Mouse (Mus musculus) liver, adult 2 months (tissue): ENCODE results near the gene Nusap1. TPM values are rescaled to one million over a fixed set of nuclear protein-coding genes. Genes with fewer than 3 reads are reported as not detected.
"Not testable (repeated sequence)": the region's sequence is repeated elsewhere in the genome, so short reads cannot be mapped to it uniquely, and the experiment has no call there.

Experiments
- DNase-seq: peaks from one replicate; pipeline ENCODE4 v3.0.0-alpha.2; 2011; ENCODE audit warnings: low read depth, low spot score; ENCODE audit errors: extremely low read depth
- H3K27ac ChIP-seq: fragments of 200-500 bp; replicated peaks from 2 replicates; pipeline ENCODE4 v1.5.1; 2012; ENCODE audit warnings: low read depth, mild to moderate bottlenecking, control low read depth, inconsistent platforms, low read length; ENCODE audit not compliant: insufficient read depth
- H3K27me3 ChIP-seq: fragments of 200-500 bp; 2 replicates; pipeline ENCODE4 v1.6.1; 2012; ENCODE audit warnings: mild to moderate bottlenecking, moderate library complexity, low read length, inconsistent platforms; ENCODE audit not compliant: control insufficient read depth, insufficient read depth
- H3K36me3 ChIP-seq: fragments of 200-500 bp; 2 replicates; pipeline ENCODE4 v1.6.1; 2012; ENCODE audit warnings: low read length, inconsistent platforms; ENCODE audit not compliant: control insufficient read depth, insufficient read depth
- H3K4me1 ChIP-seq: fragments of 200-500 bp; 2 replicates; pipeline ENCODE4 v1.6.1; 2011; ENCODE audit warnings: low read length; ENCODE audit not compliant: control insufficient read depth, insufficient read depth
- H3K4me3 ChIP-seq: fragments of 200-500 bp; 2 replicates; pipeline ENCODE4 v1.5.1; 2011; ENCODE audit warnings: low read depth, mild to moderate bottlenecking, control low read depth, low read length, moderate library complexity; ENCODE audit not compliant: insufficient read depth
- H3K79me2 ChIP-seq: fragments of 200-500 bp; 2 replicates; pipeline ENCODE4 v1.6.1; 2012; ENCODE audit warnings: inconsistent platforms, mild to moderate bottlenecking, low read length, moderate library complexity; ENCODE audit not compliant: control insufficient read depth, insufficient read depth
- H3K9ac ChIP-seq: fragments of 200-500 bp; 2 replicates; pipeline ENCODE4 v1.6.1; 2012; ENCODE audit warnings: low read depth, mild to moderate bottlenecking, control low read depth, inconsistent platforms, low read length
- CTCF ChIP-seq: fragments of 200-500 bp; IDR thresholded peaks from 2 replicates; pipeline ENCODE4 v1.5.1; 2011; ENCODE audit warnings: low read depth, low read length, control low read depth
- POLR2A ChIP-seq: fragments of 200-500 bp; IDR thresholded peaks from 2 replicates; pipeline ENCODE4 v1.6.1; 2011; ENCODE audit warnings: low read length, control low read depth; ENCODE audit not compliant: insufficient read depth; ENCODE audit errors: extremely low read depth
- WGBS: fragments of 180-500 bp; shearing (Covaris S2); methylation state at CpG from one replicate; pipeline ENCODE4 v1.1.7; 2018; 5-methylcytosine and 5-hydroxymethylcytosine counted together
- polyA plus RNA-seq: library from polyadenylated mRNA; depleted of rRNA; stranded (reverse); fragments of >200 nt; gene quantifications from 2 replicates; pipeline ENCODE4 v1.2.3, GENCODE M21; 2012
- total RNA-seq: library from RNA; depleted of rRNA; stranded (reverse); fragments of >200 nt; gene quantifications from 2 replicates; pipeline ENCODE4 v1.2.3, GENCODE M21; 2014

The Nusap1 gene
- total and polyA plus RNA-seq, 2 experiments: 0.07 to 0.46 TPM

- peaks cover 7% of the 10 kb centered on the region; the same call in 1 of the 2 replicates for H3K79me2 ChIP-seq
- DNase-seq: no peak
- WGBS: 83% methylated on average over 3 of the region's 3 CpGs
- H3K4me1 ChIP-seq: peaks cover 10% of the 10 kb centered on the region
- peaks cover 20% of the 10 kb centered on the region; the same call in 1 of the 2 replicates for H3K36me3 ChIP-seq
- H3K27me3 ChIP-seq: no peaks in the 10 kb centered on the region
- no peak overlapping the region for H3K27ac ChIP-seq
- no peak overlapping the region for H3K4me3 ChIP-seq
- no peak overlapping the region for H3K9ac ChIP-seq
- TF ChIP-seq CTCF (no peak), POLR2A (no peak)
Measured at GRCm38 (mm10) chr2:119591247-119591646, 26.9 kb upstream of the Nusap1 start.

DNA sequence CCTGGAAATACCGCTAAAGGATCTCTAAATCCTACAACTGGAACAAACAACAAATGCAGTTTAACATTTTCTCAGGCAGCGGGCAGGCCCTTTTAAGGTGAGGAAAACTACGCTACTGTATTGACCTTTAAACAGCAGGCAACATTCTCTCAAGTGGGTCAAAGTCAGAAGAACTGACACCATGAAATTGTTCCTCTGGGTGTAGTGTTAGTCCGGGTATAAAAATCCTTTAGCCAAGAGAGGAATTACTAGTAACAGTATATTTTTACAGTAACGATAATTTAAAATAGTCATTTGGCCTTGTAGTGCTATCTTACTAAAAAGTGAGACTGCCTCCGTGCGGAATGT is 24.4 kb upstream of the Nusap1 start:
- 2% methylated on average over 7 of the region's 7 CpGs for WGBS
- peaks cover 8% of the 10 kb centered on the region for H3K4me1 ChIP-seq
- no peak for DNase-seq
- H3K4me3 ChIP-seq: peak overlapping the region; percentile 29
- H3K9ac ChIP-seq: peak overlapping the region; percentile 24; the same call in 1 of the 2 replicates
- no peak for TF ChIP-seq POLR2A
- no peak for TF ChIP-seq CTCF
- H3K27me3 ChIP-seq: no peaks in the 10 kb centered on the region
- H3K79me2 ChIP-seq: peaks cover 11% of the 10 kb centered on the region; the same call in 1 of the 2 replicates
- peak overlapping the region; percentile 69 for H3K27ac ChIP-seq
- H3K36me3 ChIP-seq: peaks cover 28% of the 10 kb centered on the region

GRCm38 (mm10) chr2:119594113-119594981 is 23.8 kb upstream of the Nusap1 start:
- WGBS: under 1% methylated on average over 61 of the region's 61 CpGs
- H3K4me3 ChIP-seq: peak overlapping the region; percentile 92
- no peak for TF ChIP-seq CTCF
- peak; percentile 86; the same call in 1 of the 2 replicates for TF ChIP-seq POLR2A

DNA sequence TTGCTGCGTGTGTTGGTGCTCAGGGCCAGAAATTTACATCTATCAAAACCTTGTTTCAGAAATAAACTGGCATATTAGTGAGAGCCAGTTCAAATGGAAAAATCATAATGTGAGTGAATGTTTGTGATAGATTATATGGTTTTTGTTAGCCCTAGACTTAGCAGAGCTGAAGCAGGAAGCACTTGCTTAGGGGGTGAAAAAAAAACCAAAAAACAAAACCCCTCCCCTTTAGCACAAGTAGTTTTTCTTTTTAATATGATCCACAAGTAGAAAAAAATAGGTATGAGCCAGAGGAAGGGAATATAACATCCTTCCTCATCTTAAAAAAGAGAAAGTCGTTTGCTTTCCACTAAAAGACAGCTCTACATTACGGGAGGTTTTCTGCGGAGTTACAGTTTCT is 22.8 kb upstream of the Nusap1 start:
- Histone ChIP-seq H3K4me1 (peaks cover 10% of the 10 kb centered on the region), H3K9ac (peak overlapping the region; percentile 37; the same call in 1 of the 2 replicates), H3K79me2 (peaks cover 11% of the 10 kb centered on the region; the same call in 1 of the 2 replicates), H3K36me3 (peaks cover 37% of the 10 kb centered on the region), H3K27ac (no peak overlapping the region), H3K4me3 (peak overlapping the region; percentile 60), H3K27me3 (no peaks in the 10 kb centered on the region)
- 20% methylated on average over 4 of the region's 4 CpGs for WGBS
- no peak for DNase-seq
- TF ChIP-seq CTCF (no peak), POLR2A (no peak)

More at GRCm38 (mm10) chr2:119594113-119594981, 23.8 kb upstream of the Nusap1 start:
- Histone ChIP-seq H3K79me2 (peaks cover 11% of the 10 kb centered on the region; the same call in 1 of the 2 replicates), H3K27ac (peak overlapping the region; percentile 94), H3K4me1 (peaks cover 8% of the 10 kb centered on the region), H3K27me3 (no peaks in the 10 kb centered on the region), H3K9ac (peak overlapping the region; percentile 97), H3K36me3 (peaks cover 33% of the 10 kb centered on the region)
- DNase-seq: peak; percentile 94

GRCm38 (mm10) chr2:119596781-119597330 is 21.2 kb upstream of the Nusap1 start:
- Histone ChIP-seq H3K27ac (no peak overlapping the region), H3K4me3 (no peak overlapping the region), H3K36me3 (peaks cover 36% of the 10 kb centered on the region), H3K27me3 (no peaks in the 10 kb centered on the region), H3K79me2 (peaks cover 11% of the 10 kb centered on the region; the same call in 1 of the 2 replicates), H3K4me1 (peaks cover 17% of the 10 kb centered on the region), H3K9ac (no peak overlapping the region)
- TF ChIP-seq POLR2A: no peak
- TF ChIP-seq CTCF: no peak
- DNase-seq: no peak
- 81% methylated on average over 8 of the region's 8 CpGs for WGBS

- no peak for DNase-seq
- no peaks in the 10 kb centered on the region for H3K27me3 ChIP-seq
- no peak for TF ChIP-seq POLR2A
- no peak for TF ChIP-seq CTCF
- peaks cover 11% of the 10 kb centered on the region for H3K4me1 ChIP-seq
- H3K9ac ChIP-seq: no peak overlapping the region
- no peak overlapping the region for H3K27ac ChIP-seq
- WGBS: 95% methylated on average over 4 of the region's 4 CpGs
- no peak overlapping the region for H3K4me3 ChIP-seq
- H3K79me2 ChIP-seq: peaks cover 4% of the 10 kb centered on the region; the same call in 1 of the 2 replicates
- H3K36me3 ChIP-seq: peaks cover 57% of the 10 kb centered on the region
Measured at GRCm38 (mm10) chr2:119601027-119601426, 17.1 kb upstream of the Nusap1 start.

DNA sequence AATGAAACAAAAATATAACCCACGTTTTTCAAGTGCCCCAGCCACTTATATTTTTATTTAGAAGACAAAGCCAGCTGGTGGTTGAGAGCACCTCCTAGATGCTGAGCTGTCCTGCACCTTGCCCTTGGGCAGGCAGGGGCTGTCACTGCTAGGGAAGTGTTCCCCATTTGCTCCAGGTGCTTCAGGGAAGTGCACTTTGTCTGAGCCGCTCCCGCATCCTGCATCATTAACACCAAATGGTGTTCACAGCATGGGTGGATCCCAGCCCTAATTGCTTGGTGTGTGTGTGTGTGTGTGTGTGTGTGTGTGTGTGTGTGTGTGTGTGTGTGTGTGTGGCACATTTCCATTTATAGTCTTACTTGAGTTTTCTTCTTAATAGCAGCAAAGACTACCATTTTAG is 16.5 kb upstream of the Nusap1 start:
- WGBS: 78% methylated on average over 3 of the region's 3 CpGs

More for the DNA sequence above, 16.5 kb upstream of the Nusap1 start:
- Histone ChIP-seq H3K4me1 (peaks cover 11% of the 10 kb centered on the region), H3K36me3 (peaks cover 58% of the 10 kb centered on the region)
- not testable (repeated sequence) for H3K4me3 ChIP-seq, DNase-seq, H3K27me3 ChIP-seq, H3K79me2 ChIP-seq, H3K27ac ChIP-seq, H3K9ac ChIP-seq
